Mouse (Mus musculus): ENCODE measurements around the gene Gm10037. TPM values are rescaled to one million over a fixed set of nuclear protein-coding genes. Genes with fewer than 3 reads are reported as not detected.
"Not testable (repeated sequence)": the region's sequence is repeated elsewhere in the genome, so short reads cannot be mapped to it uniquely, and the experiment has no call there.

Gene Gm10037
- polyA plus RNA-seq, 1 experiment from 2014 or later, result 4.1 TPM

DNA sequence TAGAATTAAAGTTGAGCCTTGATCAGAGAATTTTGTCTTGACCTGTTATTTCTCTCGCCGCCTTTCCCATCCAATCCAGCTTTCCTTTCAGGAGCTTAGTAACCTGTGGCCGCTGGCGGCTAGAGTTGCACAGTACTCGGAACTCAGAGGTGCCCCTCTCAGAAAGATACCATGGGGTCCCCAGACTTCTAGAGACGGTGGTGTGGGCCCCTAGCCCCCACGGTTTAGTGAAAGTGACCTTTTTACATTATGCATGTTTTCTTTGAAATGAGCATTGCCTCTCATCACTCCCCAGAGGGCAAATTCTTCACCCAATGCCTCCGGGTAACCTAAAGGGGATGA lies 13.9 kb downstream of the Gm10037 start:
- H3K9ac ChIP-seq, result peak overlapping the region; percentile 51
- H3K27me3 ChIP-seq, result no peaks in the 10 kb centered on the region
- H3K4me1 ChIP-seq, result peaks cover 4% of the 10 kb centered on the region; the same call in 1 of the 2 replicates
- peak overlapping the region; percentile 56 for H3K4me2 ChIP-seq
- peak overlapping the region; percentile 39 for H3K4me3 ChIP-seq
- H3K27ac ChIP-seq, result no peak overlapping the region
- H3K9me3 ChIP-seq (replicated peaks), result no peaks in the 10 kb centered on the region
- 15% methylated on average over 8 of the region's 8 CpGs for whole genome bisulfite sequencing
- no peaks in the 10 kb centered on the region for H3K36me3 ChIP-seq (ENCODE audit: poor library complexity, severe bottlenecking)
- ATAC-seq, result peak; percentile 62

GRCm38 (mm10) chr13:67850361-67850760 lies 19.5 kb downstream of the Gm10037 start:
- no peaks in the 10 kb centered on the region for H3K27me3 ChIP-seq
- WGBS, result 86% methylated on average over 3 of the region's 3 CpGs
- no peak overlapping the region for H3K27ac ChIP-seq
- no peaks in the 10 kb centered on the region for H3K4me1 ChIP-seq
- no peak for ATAC-seq
- no peaks in the 10 kb centered on the region for H3K36me3 ChIP-seq (ENCODE audit: poor library complexity, severe bottlenecking)
- H3K4me2 ChIP-seq, result no peak overlapping the region
- H3K9me3 ChIP-seq (replicated peaks), result no peaks in the 10 kb centered on the region
- H3K4me3 ChIP-seq, result no peak overlapping the region
- no peak overlapping the region for H3K9ac ChIP-seq

DNA sequence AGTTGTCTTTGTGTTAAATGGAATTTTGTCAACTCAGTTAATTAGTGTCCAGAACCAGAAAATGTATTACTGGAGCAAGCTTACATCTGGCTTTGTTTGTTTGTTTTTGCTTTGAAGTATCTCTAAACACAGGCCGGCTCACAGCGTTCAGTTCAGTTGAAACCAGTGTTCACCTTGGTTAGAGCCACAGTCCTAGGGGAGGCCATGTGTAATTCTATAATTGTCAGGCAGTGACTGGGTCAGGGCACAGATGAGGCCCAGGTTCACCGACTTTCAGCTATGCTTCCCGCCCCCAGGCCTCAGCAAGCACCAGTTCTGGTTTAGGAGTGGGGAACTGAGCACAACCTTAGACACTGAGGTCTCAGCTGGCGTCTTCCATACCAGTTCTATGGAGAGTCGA lies 22.2 kb downstream of the Gm10037 start:
- Histone ChIP-seq H3K36me3 (ENCODE audit: poor library complexity, severe bottlenecking) (no peaks in the 10 kb centered on the region), H3K27ac (no peak overlapping the region), H3K4me2 (no peak overlapping the region), H3K4me3 (no peak overlapping the region), H3K9ac (no peak overlapping the region), H3K9me3 (replicated peaks) (no peaks in the 10 kb centered on the region), H3K4me1 (no peaks in the 10 kb centered on the region), H3K27me3 (no peaks in the 10 kb centered on the region)
- 89% methylated on average over 6 of the region's 6 CpGs for WGBS
- no peak for ATAC-seq

DNA sequence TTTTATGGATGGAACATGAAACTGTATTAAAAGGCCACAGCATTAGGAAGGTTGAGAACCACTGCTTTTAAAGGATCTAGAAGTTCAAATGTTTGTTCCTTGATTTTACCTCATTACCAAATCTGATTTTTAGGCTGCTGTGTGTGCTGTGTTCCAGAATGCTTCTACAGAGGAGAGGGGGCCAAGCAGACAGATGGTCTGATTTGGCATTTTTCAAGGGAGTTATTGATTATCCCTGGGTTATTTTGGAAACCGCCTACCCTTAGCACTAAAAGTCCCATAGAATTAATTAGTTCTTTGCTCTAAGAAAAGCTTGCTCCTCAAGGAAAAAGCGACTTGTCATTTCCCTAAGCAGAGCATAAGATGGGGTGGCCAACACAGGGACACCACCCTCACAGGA lies 23.1 kb downstream of the Gm10037 start:
- ATAC-seq, result no peak
- 83% methylated on average over 2 of the region's 2 CpGs for WGBS
- no peaks in the 10 kb centered on the region for H3K4me1 ChIP-seq
- H3K27ac ChIP-seq, result no peak overlapping the region
- H3K4me2 ChIP-seq, result no peak overlapping the region
- H3K9ac ChIP-seq, result no peak overlapping the region
- H3K27me3 ChIP-seq, result no peaks in the 10 kb centered on the region
- no peaks in the 10 kb centered on the region for H3K36me3 ChIP-seq (ENCODE audit: poor library complexity, severe bottlenecking)
- H3K4me3 ChIP-seq, result no peak overlapping the region
- H3K9me3 ChIP-seq (replicated peaks), result no peaks in the 10 kb centered on the region

- H3K4me1 ChIP-seq, result no peaks in the 10 kb centered on the region
- H3K4me3 ChIP-seq, result no peak overlapping the region
- no peaks in the 10 kb centered on the region for H3K9me3 ChIP-seq (replicated peaks)
- no peaks in the 10 kb centered on the region for H3K27me3 ChIP-seq
- no peak overlapping the region for H3K9ac ChIP-seq
- no peak overlapping the region for H3K27ac ChIP-seq
- H3K4me2 ChIP-seq, result no peak overlapping the region
- ATAC-seq, result no peak
- 22% methylated on average over 1 of the region's 1 CpGs for WGBS
- H3K36me3 ChIP-seq (ENCODE audit: poor library complexity, severe bottlenecking), result no peaks in the 10 kb centered on the region
Observed at GRCm38 (mm10) chr13:67857317-67857716, 26.4 kb downstream of the Gm10037 start.

- no peak for ATAC-seq
- H3K9ac ChIP-seq, result no peak overlapping the region
- H3K9me3 ChIP-seq (replicated peaks), result no peaks in the 10 kb centered on the region
- H3K4me3 ChIP-seq, result no peak overlapping the region
- no peaks in the 10 kb centered on the region for H3K27me3 ChIP-seq
- H3K27ac ChIP-seq, result no peak overlapping the region
- H3K4me1 ChIP-seq, result no peaks in the 10 kb centered on the region
- no peak overlapping the region for H3K4me2 ChIP-seq
- no peaks in the 10 kb centered on the region for H3K36me3 ChIP-seq (ENCODE audit: poor library complexity, severe bottlenecking)
- 88% methylated on average over 9 of the region's 9 CpGs for WGBS
Observed at GRCm38 (mm10) chr13:67862508-67862907, 31.6 kb downstream of the Gm10037 start.

DNA sequence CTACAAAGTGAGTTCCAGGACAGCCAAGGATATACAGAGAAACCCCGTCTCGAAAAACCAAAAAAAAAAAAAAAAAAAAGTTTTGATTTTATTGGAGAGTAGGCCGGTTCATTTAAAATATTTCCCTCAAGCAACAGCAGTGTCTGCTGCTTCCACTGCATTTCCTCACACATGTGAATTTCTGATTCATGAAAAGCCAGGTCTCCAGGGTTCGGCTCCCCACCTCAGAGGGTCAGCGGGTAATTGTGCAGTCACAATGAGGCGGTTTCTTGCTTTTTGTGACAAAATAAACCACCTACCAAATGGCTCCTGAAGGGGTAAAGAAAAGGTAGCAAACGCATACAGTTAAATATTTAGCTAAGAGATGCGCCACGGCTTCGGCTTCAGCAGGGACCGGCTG lies 32.1 kb downstream of the Gm10037 start, which contains the start of gene BC048507:
BC048507 (plus strand) TSS at position 301 of the 400 bp plus-strand sequence.
- H3K9ac ChIP-seq, result no peak within 1 kb of the TSS
- H3K27me3 ChIP-seq, result no peaks in the 10 kb centered on the region
- H3K36me3 ChIP-seq (ENCODE audit: poor library complexity, severe bottlenecking), result no peaks in the 10 kb centered on the region
- ATAC-seq, result no peak
- no peaks in the 10 kb centered on the region for H3K9me3 ChIP-seq (replicated peaks)
- no peak within 1 kb of the TSS for H3K27ac ChIP-seq
- no peak within 1 kb of the TSS for H3K4me2 ChIP-seq
- WGBS, result 86% methylated on average over 11 of the region's 11 CpGs
- no peak within 1 kb of the TSS for H3K4me3 ChIP-seq
- H3K4me1 ChIP-seq, result no peaks in the 10 kb centered on the region

- H3K4me2 ChIP-seq, result no peak overlapping the region
- H3K9ac ChIP-seq, result no peak overlapping the region
- H3K4me3 ChIP-seq, result no peak overlapping the region
- no peak overlapping the region for H3K27ac ChIP-seq
- H3K36me3 ChIP-seq (ENCODE audit: poor library complexity, severe bottlenecking), result no peaks in the 10 kb centered on the region
- no peaks in the 10 kb centered on the region for H3K4me1 ChIP-seq
- no peaks in the 10 kb centered on the region for H3K27me3 ChIP-seq
- no peaks in the 10 kb centered on the region for H3K9me3 ChIP-seq (replicated peaks)
- WGBS, result 7% methylated on average over 5 of the region's 5 CpGs
- peak; percentile 94 for ATAC-seq
Observed at GRCm38 (mm10) chr13:67864764-67865350, 34.0 kb downstream of the Gm10037 start.

GRCm38 (mm10) chr13:67867899-67868298 lies 37.0 kb downstream of the Gm10037 start:
- no peak overlapping the region for H3K4me3 ChIP-seq
- H3K4me1 ChIP-seq, result no peaks in the 10 kb centered on the region
- H3K9me3 ChIP-seq (replicated peaks), result no peaks in the 10 kb centered on the region
- H3K9ac ChIP-seq, result no peak overlapping the region
- H3K27me3 ChIP-seq, result no peaks in the 10 kb centered on the region
- H3K4me2 ChIP-seq, result no peak overlapping the region
- H3K27ac ChIP-seq, result no peak overlapping the region
- no peak for ATAC-seq
- 36% methylated on average over 3 of the region's 3 CpGs for WGBS
- no peaks in the 10 kb centered on the region for H3K36me3 ChIP-seq (ENCODE audit: poor library complexity, severe bottlenecking)

GRCm38 (mm10) chr13:67876049-67876698 lies 45.3 kb downstream of the Gm10037 start:
- H3K9ac ChIP-seq; H3K4me3 ChIP-seq; H3K9me3 ChIP-seq (replicated peaks); H3K27me3 ChIP-seq; H3K36me3 ChIP-seq (ENCODE audit: poor library complexity, severe bottlenecking); H3K27ac ChIP-seq; H3K4me1 ChIP-seq: not testable (repeated sequence)
- ATAC-seq, result peak; percentile 38; the same call in 1 of the 2 replicates
- peak overlapping the region; percentile 36; the same call in 1 of the 2 replicates for H3K4me2 ChIP-seq
- 31% methylated on average over 7 of the region's 12 CpGs for WGBS

DNA sequence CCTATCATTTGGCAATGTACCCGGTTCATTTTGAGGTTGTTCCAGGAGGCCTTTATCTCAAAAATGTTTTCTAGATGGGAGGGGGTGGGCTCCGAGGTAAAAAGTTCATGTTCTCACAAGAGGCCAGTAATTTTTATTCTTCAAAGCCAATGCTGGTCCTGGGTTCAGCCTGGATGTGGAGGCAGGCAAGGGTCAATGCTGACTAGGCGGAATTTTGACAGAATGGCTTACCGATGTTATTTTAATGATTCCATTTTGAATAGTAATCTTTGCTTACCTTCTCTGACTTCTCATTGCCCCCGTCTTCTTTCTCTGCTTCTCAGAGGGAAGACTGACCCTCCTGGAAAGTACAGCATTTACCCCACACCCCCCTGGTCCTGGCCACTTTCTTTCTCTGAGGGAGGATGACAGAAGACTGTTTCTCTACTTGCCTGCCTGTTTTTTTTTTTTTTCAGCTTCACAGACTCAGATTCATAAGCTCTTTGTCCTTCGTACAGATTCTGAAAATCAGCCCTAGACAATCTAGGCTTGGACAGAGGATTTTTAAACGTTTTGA lies 45.9 kb downstream of the Gm10037 start:
- no peaks in the 10 kb centered on the region for H3K27me3 ChIP-seq
- no peaks in the 10 kb centered on the region for H3K4me1 ChIP-seq
- H3K9me3 ChIP-seq (replicated peaks), result no peaks in the 10 kb centered on the region
- H3K9ac ChIP-seq, result no peak overlapping the region
- WGBS, result 75% methylated on average over 6 of the region's 7 CpGs
- no peak overlapping the region for H3K27ac ChIP-seq
- H3K36me3 ChIP-seq (ENCODE audit: poor library complexity, severe bottlenecking), result no peaks in the 10 kb centered on the region
- ATAC-seq, result no peak
- no peak overlapping the region for H3K4me3 ChIP-seq
- H3K4me2 ChIP-seq, result no peak overlapping the region

GRCm38 (mm10) chr13:67883966-67884365 lies 53.1 kb downstream of the Gm10037 start:
- no peaks in the 10 kb centered on the region for H3K27me3 ChIP-seq
- H3K4me1 ChIP-seq, result no peaks in the 10 kb centered on the region
- no peak overlapping the region for H3K4me3 ChIP-seq
- H3K4me2 ChIP-seq, result no peak overlapping the region
- H3K9ac ChIP-seq, result no peak overlapping the region
- H3K36me3 ChIP-seq (ENCODE audit: poor library complexity, severe bottlenecking), result no peaks in the 10 kb centered on the region
- ATAC-seq, result no peak
- WGBS, result 93% methylated on average over 8 of the region's 8 CpGs
- H3K9me3 ChIP-seq (replicated peaks), result 0 out of 2 replicates have a peak, but pooled peaks cover 6% of the 10 kb centered on the region
- no peak overlapping the region for H3K27ac ChIP-seq

All from forebrain, embryonic 13.5 days (tissue).